Mouse (Mus musculus): Measurements from ENCODE around the gene Cgrrf1. TPM values are rescaled to one million over a fixed set of nuclear protein-coding genes. Genes with fewer than 3 reads are reported as not detected.

Gene Cgrrf1
- polyA plus RNA-seq (2014; fragmentation: Illumina TruSeq; extraction: RNeasy Lipid Tissue Mini Kit (QIAGEN cat#74804); ENCODE audit: insufficient read depth, low read depth, low replicate concordance): 39.0 TPM

DNA sequence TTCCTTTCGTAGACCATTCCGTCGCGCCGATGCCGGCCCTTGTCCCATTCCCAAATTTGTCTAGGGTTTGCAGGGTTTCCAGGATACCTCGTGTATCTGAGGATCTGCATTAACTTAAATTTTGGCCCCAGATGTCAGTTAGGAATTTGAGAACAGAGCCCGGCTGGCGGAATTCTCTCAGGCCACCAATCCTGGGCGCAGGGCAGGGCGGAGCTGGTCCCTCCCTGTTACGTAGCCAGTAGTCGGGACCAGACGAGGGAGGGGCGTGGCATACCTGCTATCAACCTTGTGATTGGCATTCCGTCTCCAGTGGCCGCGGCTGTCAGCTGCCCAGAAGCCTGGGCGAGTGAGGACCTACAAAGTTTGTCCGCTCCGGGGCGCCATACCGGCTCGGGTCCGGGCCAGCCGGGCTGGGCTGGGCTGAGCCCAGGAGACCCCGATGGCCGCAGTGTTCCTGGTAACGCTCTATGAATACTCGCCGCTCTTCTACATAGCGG is at the start of gene Cgrrf1:
Gene Cgrrf1, plus strand, starts transcription at position 289 of the 497 bp plus-strand sequence.

GRCm38 (mm10) chr14:46787787-46788504 is 44.0 kb upstream of the Cgrrf1 start, which contains the start of gene Cnih1:
TSS of gene Cnih1 (minus strand) at chr14:46788411.

GRCm38 (mm10) chr14:46821873-46822716 is 9.8 kb upstream of the Cgrrf1 start, which contains the start of gene Gmfb:
TSS of gene Gmfb (minus strand) at chr14:46822242.

DNA sequence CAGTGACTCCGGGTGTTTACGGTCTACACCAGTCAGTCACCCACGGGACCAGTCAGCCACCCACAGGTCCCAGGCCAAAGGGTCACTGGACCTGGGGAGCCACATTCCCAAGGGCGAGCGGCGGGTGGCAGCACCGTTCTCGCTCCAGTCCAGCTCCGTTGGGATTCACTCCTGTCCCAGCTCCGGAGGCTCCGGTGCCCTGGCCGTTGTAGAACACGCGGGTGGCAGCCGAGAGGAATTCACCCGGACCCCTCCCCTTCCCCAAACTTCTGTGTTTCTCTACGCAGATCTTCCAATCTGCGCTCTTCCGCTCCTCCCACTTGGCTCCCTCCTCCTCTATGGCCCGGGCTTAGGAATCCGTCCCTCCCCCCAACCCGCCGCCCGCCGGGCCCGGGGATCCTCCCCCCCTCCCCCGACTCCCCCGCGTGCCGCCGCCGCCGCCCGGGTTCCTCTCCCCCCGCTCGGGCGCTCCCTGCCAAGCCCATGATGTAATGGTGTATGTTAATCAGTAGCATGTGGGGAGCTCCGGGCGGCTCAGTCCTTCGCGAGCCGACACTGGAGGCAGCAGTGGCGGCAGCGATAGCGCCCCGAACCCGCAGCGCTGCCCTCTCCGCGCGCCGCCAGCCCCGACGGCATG is 50.6 kb downstream of the Cgrrf1 start, which contains the start of gene Samd4:
Gene Samd4, plus strand, starts transcription at position 424 of the 637 bp plus-strand sequence.

Other genes starting within 250 kb of the Cgrrf1 start
- gene Cdkn3, start 71.6 kb upstream of the Cgrrf1 start, polyA plus RNA-seq (2014; fragmentation: Illumina TruSeq; extraction: RNeasy Lipid Tissue Mini Kit (QIAGEN cat#74804); ENCODE audit: insufficient read depth, low read depth, low replicate concordance): 1.2 TPM
- 89.5 TPM for gene Cnih1, start 43.7 kb upstream of the Cgrrf1 start, polyA plus RNA-seq (2014; fragmentation: Illumina TruSeq; extraction: RNeasy Lipid Tissue Mini Kit (QIAGEN cat#74804); ENCODE audit: insufficient read depth, low read depth, low replicate concordance)
- 47.5 TPM for gene Gmfb, start 9.9 kb upstream of the Cgrrf1 start, polyA plus RNA-seq (2014; fragmentation: Illumina TruSeq; extraction: RNeasy Lipid Tissue Mini Kit (QIAGEN cat#74804); ENCODE audit: insufficient read depth, low read depth, low replicate concordance)
- 8.0 TPM for gene Samd4, start 50.7 kb downstream of the Cgrrf1 start, polyA plus RNA-seq (2014; fragmentation: Illumina TruSeq; extraction: RNeasy Lipid Tissue Mini Kit (QIAGEN cat#74804); ENCODE audit: insufficient read depth, low read depth, low replicate concordance)

Data from lung, adult 10 weeks (tissue).